Mouse (Mus musculus) forebrain, embryonic 13.5 days (tissue): ENCODE measurements around the gene Rhoh. TPM values are rescaled to one million over a fixed set of nuclear protein-coding genes. Genes with fewer than 3 reads are reported as not detected.

Experiments
- ATAC-seq: fragments of 200-750 bp; cut with Nextera tagmentation; 2 replicates; pipeline ENCODE4 v1.8.0; 2017
- H3K27ac ChIP-seq: fragments of 300-500 bp; sonication (generic); 2 replicates; pipeline ENCODE4 v1.5.1; 2015; ENCODE audit warnings: inconsistent platforms, mild to moderate bottlenecking, moderate library complexity
- H3K27me3 ChIP-seq: fragments of 300-500 bp; sonication (generic); 2 replicates; pipeline ENCODE4 v1.6.1; 2015; ENCODE audit warnings: mild to moderate bottlenecking, inconsistent platforms
- H3K36me3 ChIP-seq: fragments of 300-500 bp; sonication (generic); 2 replicates; pipeline ENCODE4 v1.6.1; 2015; ENCODE audit warnings: mild to moderate bottlenecking, inconsistent platforms; ENCODE audit not compliant: poor library complexity, severe bottlenecking
- H3K4me1 ChIP-seq: fragments of 300-500 bp; sonication (generic); 2 replicates; pipeline ENCODE4 v1.6.1; 2015; ENCODE audit warnings: inconsistent platforms
- H3K4me2 ChIP-seq: fragments of 300-500 bp; sonication (generic); 2 replicates; pipeline ENCODE4 v1.6.1; 2015; ENCODE audit warnings: inconsistent platforms, mild to moderate bottlenecking, moderate library complexity
- H3K4me3 ChIP-seq: fragments of 300-500 bp; sonication (generic); 2 replicates; pipeline ENCODE4 v1.5.1; 2015; ENCODE audit warnings: mild to moderate bottlenecking, inconsistent platforms
- H3K9ac ChIP-seq: fragments of 300-500 bp; sonication (generic); 2 replicates; pipeline ENCODE4 v1.6.1; 2015; ENCODE audit warnings: mild to moderate bottlenecking, inconsistent platforms
- H3K9me3 ChIP-seq: fragments of 300-500 bp; sonication (generic); replicated peaks from 2 replicates; pipeline ENCODE4 v1.6.1; 2016; ENCODE audit warnings: inconsistent platforms
- WGBS: fragments of 180-500 bp; shearing (Covaris S2); methylation state at CpG from one replicate; pipeline ENCODE4 v1.1.7; 2015; 5-methylcytosine and 5-hydroxymethylcytosine counted together
- polyA plus RNA-seq: library from polyadenylated mRNA; unstranded; fragments of >200 nt; fragmentation: Nextera tagmentation; extraction: Ambion mirVana; gene quantifications from 2 replicates; pipeline ENCODE4 v1.2.1, GENCODE M21; 2015

Rhoh gene
- polyA plus RNA-seq, 1 experiment from 2014 or later: 0.32 TPM

DNA sequence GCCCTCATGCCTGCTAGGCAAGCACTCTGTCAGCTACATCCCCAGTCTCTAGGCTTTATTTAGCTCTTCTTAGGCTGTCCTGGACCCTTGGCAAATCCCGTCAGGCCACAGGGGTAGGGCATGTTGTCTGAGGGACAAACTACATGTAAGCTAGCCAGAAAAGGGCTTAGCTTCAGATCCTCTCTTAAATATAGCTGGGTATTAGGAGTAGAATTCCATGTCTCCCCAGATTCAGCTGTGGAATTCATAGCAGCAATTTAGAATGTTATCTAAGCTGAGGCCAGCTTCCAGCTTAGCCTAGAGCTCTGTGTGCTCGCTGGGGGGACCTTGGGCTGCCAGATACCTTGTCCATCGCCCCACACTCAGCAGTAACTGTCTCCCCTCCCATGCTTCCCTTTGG is 14.1 kb upstream of the Rhoh start:
- 86% methylated on average over 3 of the region's 3 CpGs for WGBS
- Histone ChIP-seq H3K9me3 (no peaks in the 10 kb centered on the region), H3K4me2 (no peak overlapping the region), H3K27ac (no peak overlapping the region), H3K36me3 (no peaks in the 10 kb centered on the region), H3K4me1 (no peaks in the 10 kb centered on the region), H3K27me3 (no peaks in the 10 kb centered on the region), H3K9ac (no peak overlapping the region), H3K4me3 (no peak overlapping the region)
- no peak for ATAC-seq

DNA sequence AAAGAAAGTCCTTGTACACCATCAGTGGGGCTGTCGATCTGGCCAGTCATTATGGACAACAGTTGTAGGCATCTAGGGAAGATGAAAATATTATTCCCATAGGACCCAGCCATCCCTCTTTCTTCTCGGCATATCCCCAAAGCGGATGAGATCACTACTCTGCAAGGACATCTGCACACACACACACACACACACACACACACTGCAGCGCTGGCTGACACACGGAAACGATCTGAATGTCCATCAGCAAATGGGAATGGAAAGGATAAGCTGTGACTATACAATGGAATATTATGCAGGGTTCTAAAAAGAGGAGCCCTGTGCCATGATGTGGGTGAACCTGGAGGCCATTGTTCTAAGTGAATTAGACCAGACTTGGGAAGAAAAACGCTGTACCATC is 13.4 kb upstream of the Rhoh start:
- no peaks in the 10 kb centered on the region for H3K36me3 ChIP-seq
- 87% methylated on average over 7 of the region's 7 CpGs for WGBS
- no peak for ATAC-seq
- no peaks in the 10 kb centered on the region for H3K27me3 ChIP-seq
- no peak overlapping the region for H3K4me3 ChIP-seq
- H3K4me1 ChIP-seq: no peaks in the 10 kb centered on the region
- no peak overlapping the region for H3K27ac ChIP-seq
- H3K9me3 ChIP-seq: no peaks in the 10 kb centered on the region
- no peak overlapping the region for H3K9ac ChIP-seq
- H3K4me2 ChIP-seq: no peak overlapping the region

DNA sequence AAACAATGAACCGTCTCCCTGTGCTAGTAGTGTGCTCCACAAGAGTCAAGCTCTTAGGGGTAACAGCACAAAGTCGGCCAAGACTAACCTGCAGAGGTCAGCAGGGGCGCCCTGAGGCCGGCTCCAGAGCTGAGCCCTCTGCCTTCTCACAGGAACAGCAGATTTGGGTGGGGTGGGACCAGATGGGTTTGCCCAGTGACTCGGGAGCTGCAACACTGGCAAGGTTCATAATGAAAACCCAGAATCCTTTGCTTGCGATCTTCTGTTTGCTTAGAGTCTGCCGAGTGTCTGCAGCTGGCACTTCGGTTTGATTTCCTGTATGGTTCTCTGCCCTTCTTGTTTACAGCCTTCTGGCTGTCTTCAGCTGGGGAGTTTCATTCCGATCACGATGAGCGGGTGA is 10.2 kb upstream of the Rhoh start:
- no peak overlapping the region for H3K4me3 ChIP-seq
- 67% methylated on average over 11 of the region's 11 CpGs for WGBS
- ATAC-seq: no peak
- H3K9me3 ChIP-seq: no peaks in the 10 kb centered on the region
- H3K4me1 ChIP-seq: no peaks in the 10 kb centered on the region
- no peak overlapping the region for H3K9ac ChIP-seq
- no peak overlapping the region for H3K4me2 ChIP-seq
- H3K36me3 ChIP-seq: no peaks in the 10 kb centered on the region
- H3K27me3 ChIP-seq: no peaks in the 10 kb centered on the region
- H3K27ac ChIP-seq: no peak overlapping the region

DNA sequence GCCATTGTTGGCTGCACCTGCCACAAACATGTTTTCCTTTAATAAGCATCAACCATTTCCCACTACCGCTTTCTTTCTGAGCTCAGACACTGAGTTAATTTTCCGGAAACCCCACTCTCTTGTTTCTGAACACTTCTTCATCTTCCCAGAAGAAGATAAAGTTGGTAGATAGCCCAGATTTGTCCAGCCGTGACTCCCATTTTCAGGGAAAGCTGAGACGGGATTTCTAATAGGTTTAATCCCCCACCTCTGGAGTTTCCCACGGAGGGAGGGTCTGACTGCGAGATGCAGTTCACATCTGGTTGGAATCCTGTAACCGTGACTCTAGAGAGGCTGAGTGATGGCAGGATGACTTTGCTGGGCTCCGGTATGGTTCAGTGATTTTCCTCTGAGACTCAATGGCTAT is 6.2 kb upstream of the Rhoh start:
- WGBS: 49% methylated on average over 8 of the region's 8 CpGs
- H3K4me2 ChIP-seq: no peak overlapping the region
- H3K9me3 ChIP-seq: no peaks in the 10 kb centered on the region
- no peak overlapping the region for H3K9ac ChIP-seq
- ATAC-seq: no peak
- H3K27ac ChIP-seq: no peak overlapping the region
- no peaks in the 10 kb centered on the region for H3K4me1 ChIP-seq
- H3K4me3 ChIP-seq: no peak overlapping the region
- H3K27me3 ChIP-seq: no peaks in the 10 kb centered on the region
- no peaks in the 10 kb centered on the region for H3K36me3 ChIP-seq

DNA sequence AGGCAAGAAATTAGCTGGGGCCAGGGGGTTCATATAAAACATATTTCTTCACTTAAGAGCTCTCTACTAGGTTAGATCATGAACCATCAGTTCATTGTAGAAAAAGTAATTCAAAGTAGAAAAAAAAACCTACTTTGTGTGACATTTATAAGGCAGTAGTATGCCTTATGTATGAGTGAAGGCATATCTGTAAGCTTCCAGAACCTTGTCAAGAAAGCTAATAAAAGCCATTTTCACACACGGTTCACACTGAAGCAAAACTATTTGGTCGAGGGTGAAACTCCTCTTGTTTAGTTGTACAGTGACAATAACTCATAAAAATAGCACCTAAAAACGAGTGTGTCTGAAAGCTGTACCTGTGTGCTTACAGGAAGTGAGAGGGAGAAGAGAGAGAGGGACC is 5.4 kb upstream of the Rhoh start:
- H3K27me3 ChIP-seq: no peaks in the 10 kb centered on the region
- WGBS: 73% methylated on average over 3 of the region's 3 CpGs
- H3K4me3 ChIP-seq: no peak overlapping the region
- no peak overlapping the region for H3K4me2 ChIP-seq
- no peak for ATAC-seq
- H3K9ac ChIP-seq: no peak overlapping the region
- H3K4me1 ChIP-seq: no peaks in the 10 kb centered on the region
- no peak overlapping the region for H3K27ac ChIP-seq
- H3K36me3 ChIP-seq: no peaks in the 10 kb centered on the region
- no peaks in the 10 kb centered on the region for H3K9me3 ChIP-seq

DNA sequence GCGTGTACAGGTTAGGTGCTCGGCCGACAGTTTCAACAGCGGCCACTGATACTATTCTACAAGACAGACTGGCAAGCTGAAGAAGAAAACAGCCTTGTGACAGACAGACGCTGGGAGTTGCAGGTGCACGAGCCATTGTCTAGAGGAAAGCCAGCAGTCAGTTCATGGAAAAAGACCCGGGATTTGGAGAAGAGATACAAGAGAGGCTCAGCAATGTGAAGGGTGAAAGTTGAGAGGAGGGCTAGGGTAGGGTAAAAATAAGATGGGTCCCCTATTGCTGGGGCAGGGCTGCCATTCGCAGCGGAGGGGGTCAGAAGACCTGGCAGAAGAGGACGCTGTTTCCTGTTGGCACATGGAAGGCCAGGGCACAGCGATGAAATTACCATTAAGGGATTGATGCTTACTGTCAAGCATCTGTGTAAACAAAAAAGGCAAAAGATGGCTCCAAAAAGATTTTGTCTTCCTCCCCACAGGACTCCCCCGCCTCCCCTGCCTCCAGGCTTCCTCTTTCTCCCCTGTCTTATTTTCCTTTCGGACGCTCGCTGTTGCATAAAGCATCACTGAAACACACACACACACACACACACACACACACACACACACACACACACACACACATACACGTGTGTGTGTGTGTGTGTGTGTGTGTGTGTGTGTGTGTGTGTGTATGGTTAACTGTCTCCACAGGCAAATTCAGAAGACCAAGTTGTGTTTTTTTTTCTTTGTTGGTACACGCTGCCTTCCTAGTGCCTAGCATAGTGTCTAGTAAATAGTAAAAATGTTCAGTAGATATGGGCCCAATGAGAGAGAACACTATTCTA is 4.2 kb upstream of the Rhoh start:
- Histone ChIP-seq H3K9me3 (no peaks in the 10 kb centered on the region), H3K4me2 (no peak overlapping the region), H3K27ac (no peak overlapping the region), H3K4me3 (no peak overlapping the region), H3K9ac (no peak overlapping the region), H3K36me3 (no peaks in the 10 kb centered on the region), H3K4me1 (no peaks in the 10 kb centered on the region), H3K27me3 (no peaks in the 10 kb centered on the region)
- no peak for ATAC-seq
- WGBS: 81% methylated on average over 16 of the region's 17 CpGs

DNA sequence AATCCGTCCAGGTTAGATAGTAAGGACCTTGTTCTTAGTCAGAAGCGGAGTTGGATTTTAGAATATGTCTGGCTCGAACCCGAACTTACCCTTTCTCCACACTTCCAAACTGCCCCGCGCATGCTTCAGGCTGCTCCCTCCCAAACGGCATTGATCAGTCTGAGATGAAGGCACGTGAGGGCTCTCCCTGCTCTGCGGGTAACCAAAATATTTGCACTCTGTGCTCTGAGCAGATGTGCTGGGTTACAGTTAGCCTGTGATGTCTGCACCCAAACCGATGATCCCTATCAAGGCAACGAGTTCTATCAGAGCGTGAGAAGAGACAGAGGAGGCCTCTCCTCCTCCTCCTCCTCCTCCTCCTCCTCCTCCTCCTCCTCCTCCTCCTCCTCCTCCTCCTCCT is 3.1 kb upstream of the Rhoh start:
- Histone ChIP-seq H3K9me3 (no peaks in the 10 kb centered on the region), H3K9ac (no peak overlapping the region), H3K27ac (no peak overlapping the region), H3K4me1 (no peaks in the 10 kb centered on the region), H3K36me3 (no peaks in the 10 kb centered on the region), H3K27me3 (no peaks in the 10 kb centered on the region), H3K4me3 (no peak overlapping the region), H3K4me2 (no peak overlapping the region)
- ATAC-seq: no peak
- WGBS: 88% methylated on average over 12 of the region's 12 CpGs

DNA sequence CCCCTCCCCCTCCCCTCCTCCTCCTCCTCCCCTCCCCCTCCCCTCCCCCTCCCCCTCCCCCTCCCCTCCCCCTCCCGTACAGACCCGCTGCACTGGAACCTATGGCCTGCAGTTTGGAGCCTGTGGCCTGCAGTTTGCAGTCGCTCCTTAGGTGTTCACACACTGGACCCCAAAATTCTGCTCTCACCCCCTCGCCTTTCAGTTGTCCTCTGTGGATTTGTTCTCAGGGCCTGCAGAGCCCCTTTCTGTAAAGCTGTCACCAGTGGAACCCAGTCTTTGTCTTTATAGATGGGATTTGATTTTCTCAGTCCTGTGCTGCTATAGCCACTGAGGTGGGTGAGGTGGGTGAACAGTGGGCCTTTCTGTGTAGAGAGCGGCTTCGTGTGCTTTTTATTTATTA is 2.7 kb upstream of the Rhoh start:
- WGBS: 88% methylated on average over 3 of the region's 6 CpGs
- no peaks in the 10 kb centered on the region for H3K36me3 ChIP-seq
- H3K9ac ChIP-seq: no peak overlapping the region
- no peak for ATAC-seq
- no peak overlapping the region for H3K27ac ChIP-seq
- H3K4me2 ChIP-seq: no peak overlapping the region
- no peaks in the 10 kb centered on the region for H3K4me1 ChIP-seq
- no peaks in the 10 kb centered on the region for H3K9me3 ChIP-seq
- H3K4me3 ChIP-seq: no peak overlapping the region
- no peaks in the 10 kb centered on the region for H3K27me3 ChIP-seq

DNA sequence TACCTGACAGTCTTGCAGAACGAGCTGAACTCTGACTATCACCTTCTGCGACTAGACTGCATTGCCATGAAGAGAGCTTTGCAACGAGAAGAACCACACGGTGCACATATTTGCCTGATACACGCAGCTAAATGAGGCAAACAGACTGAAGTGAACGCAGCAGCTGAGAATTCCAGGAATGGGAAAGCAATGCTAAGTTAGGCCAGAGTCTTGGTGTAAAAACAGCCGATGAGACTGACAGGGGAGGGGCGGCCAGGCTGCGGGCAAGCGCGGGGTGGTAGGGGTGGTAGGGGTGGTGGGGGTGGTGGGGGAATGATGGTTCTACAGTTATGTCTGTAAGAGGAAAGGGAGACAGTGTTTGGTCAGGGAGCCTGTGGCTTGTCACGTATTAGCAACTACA is 2.1 kb upstream of the Rhoh start:
- no peak overlapping the region for H3K4me3 ChIP-seq
- H3K27me3 ChIP-seq: no peaks in the 10 kb centered on the region
- H3K36me3 ChIP-seq: no peaks in the 10 kb centered on the region
- no peak overlapping the region for H3K4me2 ChIP-seq
- WGBS: 75% methylated on average over 12 of the region's 12 CpGs
- H3K9me3 ChIP-seq: no peaks in the 10 kb centered on the region
- no peak overlapping the region for H3K9ac ChIP-seq
- H3K4me1 ChIP-seq: no peaks in the 10 kb centered on the region
- H3K27ac ChIP-seq: no peak overlapping the region
- no peak for ATAC-seq

DNA sequence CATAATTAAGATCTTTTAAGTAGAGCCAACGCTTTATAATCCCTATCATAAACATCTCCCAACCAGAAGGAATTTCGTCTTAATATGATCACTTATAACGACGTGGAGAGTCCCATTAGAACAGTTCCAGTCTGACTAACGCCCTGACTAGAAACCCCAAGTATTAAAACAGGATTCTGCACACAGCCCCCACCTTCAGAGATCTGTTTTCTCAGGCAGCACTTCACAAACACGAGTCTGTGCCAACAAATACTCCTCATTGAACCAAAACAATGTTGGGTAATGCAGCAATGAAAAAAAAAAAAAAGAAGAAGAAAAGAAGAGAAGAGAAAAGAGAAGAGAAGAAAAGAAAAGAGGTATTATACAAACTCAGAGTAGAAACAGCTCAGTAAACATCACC is 1.6 kb upstream of the Rhoh start:
- no peaks in the 10 kb centered on the region for H3K4me1 ChIP-seq
- H3K36me3 ChIP-seq: no peaks in the 10 kb centered on the region
- no peak overlapping the region for H3K4me3 ChIP-seq
- H3K9me3 ChIP-seq: no peaks in the 10 kb centered on the region
- H3K27ac ChIP-seq: no peak overlapping the region
- ATAC-seq: no peak
- H3K9ac ChIP-seq: no peak overlapping the region
- no peak overlapping the region for H3K4me2 ChIP-seq
- 53% methylated on average over 6 of the region's 6 CpGs for WGBS
- H3K27me3 ChIP-seq: no peaks in the 10 kb centered on the region

DNA sequence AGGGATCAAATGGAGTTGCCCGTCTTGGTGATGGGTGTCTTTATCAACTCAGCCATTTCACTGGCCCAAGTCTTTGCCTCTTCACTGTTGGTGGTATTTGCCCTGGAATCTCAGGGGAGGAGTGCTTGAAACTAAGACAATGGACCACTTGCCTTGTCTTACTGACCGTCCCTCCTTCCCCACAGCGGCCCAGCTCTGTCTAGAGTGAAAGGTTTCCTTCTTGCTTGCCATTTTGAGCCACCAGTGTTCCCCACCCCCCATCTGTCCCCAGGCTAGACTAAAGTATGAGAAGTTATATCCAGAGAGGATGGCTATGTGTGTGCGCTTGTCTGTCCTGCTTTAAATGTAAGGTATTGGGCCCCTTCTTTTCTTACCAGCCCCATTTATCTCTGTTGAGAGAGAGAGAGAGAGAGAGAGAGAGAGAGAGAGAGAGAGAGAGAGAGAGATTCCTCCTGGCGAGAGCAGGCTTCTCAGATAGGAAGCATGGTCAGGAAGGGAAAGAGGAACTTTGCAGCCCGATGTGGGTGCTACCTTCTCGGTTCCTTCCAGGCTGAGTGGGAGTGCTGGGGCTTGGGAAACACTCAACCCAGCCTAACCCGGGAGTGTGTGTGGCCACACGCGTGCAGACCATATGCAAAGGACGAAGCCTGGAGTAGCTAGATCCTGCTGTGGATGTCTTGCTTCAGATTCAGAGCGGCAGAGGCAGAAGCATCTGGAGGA is 572 bp upstream of the Rhoh start:
- Histone ChIP-seq H3K4me2 (no peak overlapping the region), H3K27me3 (no peaks in the 10 kb centered on the region), H3K4me3 (no peak overlapping the region), H3K36me3 (no peaks in the 10 kb centered on the region), H3K9ac (no peak overlapping the region), H3K4me1 (no peaks in the 10 kb centered on the region), H3K27ac (no peak overlapping the region), H3K9me3 (no peaks in the 10 kb centered on the region)
- 71% methylated on average over 12 of the region's 12 CpGs for WGBS
- no peak for ATAC-seq

DNA sequence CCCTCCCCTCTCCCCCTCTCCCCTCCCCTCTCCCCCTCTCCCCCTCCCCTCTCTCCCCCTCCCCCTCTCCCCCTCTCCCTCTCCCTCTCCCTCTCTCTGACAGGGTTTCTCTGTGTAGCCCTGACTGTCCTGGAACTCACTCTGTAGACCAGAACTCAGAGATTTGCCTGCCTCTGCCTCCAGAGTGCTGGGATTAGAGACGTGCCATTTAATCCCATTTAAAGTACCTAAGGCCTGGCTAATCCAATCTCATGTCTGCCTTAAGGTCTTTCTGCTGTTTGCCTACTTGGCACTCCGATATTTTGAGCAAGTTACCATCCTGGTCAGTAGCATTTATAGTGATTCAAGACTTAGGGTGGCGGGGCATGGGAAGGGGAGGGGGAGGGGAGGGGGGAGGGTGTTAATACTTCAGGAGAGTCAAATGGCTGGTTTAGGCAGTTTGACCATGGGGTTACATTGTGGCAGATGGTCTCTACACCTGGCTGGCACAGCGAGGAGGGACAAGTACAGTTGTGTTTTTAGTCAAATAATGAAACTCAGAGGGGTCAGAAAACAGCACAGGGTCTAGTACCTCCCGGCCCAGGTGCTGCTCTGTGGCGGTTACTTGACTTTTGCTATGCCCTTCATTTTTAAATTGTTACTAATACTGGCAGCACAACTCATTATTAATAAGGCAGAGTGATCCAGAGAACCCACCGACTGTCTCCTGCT is 1.4 kb downstream of the Rhoh start:
- Histone ChIP-seq H3K4me3 (no peak overlapping the region), H3K27ac (no peak overlapping the region), H3K4me1 (no peaks in the 10 kb centered on the region), H3K27me3 (no peaks in the 10 kb centered on the region), H3K9ac (no peak overlapping the region), H3K4me2 (no peak overlapping the region), H3K9me3 (no peaks in the 10 kb centered on the region), H3K36me3 (no peaks in the 10 kb centered on the region)
- ATAC-seq: no peak
- WGBS: 87% methylated on average over 7 of the region's 7 CpGs
